Mouse (Mus musculus) granulocyte monocyte progenitor cell, adult 5-6 weeks (primary cell): ENCODE data around the gene Zswim1. TPM values are rescaled to one million over a fixed set of nuclear protein-coding genes. Genes with fewer than 3 reads are reported as not detected.
A peak's percentile ranks its signal among the peaks of the same experiment; 100 is the strongest.

Experiments
- ATAC-seq: replicated peaks from 2 replicates; pipeline ENCODE4 v1.8.0; 2016; ENCODE audit warnings: mild to moderate bottlenecking, moderate TSS enrichment, inconsistent platforms; ENCODE audit not compliant: poor library complexity, severe bottlenecking
- total RNA-seq, 2 experiments: library from RNA; stranded (forward) in 1 of 2; stranded (reverse) in 1 of 2; fragments of 200-712, 200-1000 nt in 1 of 2; fragments of >200 nt in 1 of 2; fragmentation: Nextera tagmentation in 1 of 2; gene quantifications; 2 replicates each; pipeline ENCODE4 v1.2.3; 2014 to 2017

Gene Zswim1
- total RNA-seq (2014; fragmentation: Nextera tagmentation) (5.8 and 7.0 TPM in 2 replicates), total RNA-seq (2017) (2.8 and 3.5 TPM in 2 replicates)

- peak; percentile 99 for ATAC-seq
These were observed at the start of gene Zswim1 for GRCm38 (mm10) chr2:164822636-164823165. Gene Zswim1 (plus strand): TSS chr2:164822686.

GRCm38 (mm10) chr2:164773229-164773988, 49.1 kb upstream of the Zswim1 start:
- no peak for ATAC-seq

- no peak for ATAC-seq
These were observed 48.5 kb upstream of the Zswim1 start for GRCm38 (mm10) chr2:164773989-164774364.

- ATAC-seq, result no peak
These were observed 46.4 kb upstream of the Zswim1 start for GRCm38 (mm10) chr2:164776130-164776529.

GRCm38 (mm10) chr2:164776801-164777200, 45.7 kb upstream of the Zswim1 start:
- ATAC-seq, result no peak

- no peak for ATAC-seq
These were observed 45.1 kb upstream of the Zswim1 start for GRCm38 (mm10) chr2:164777246-164778014.

- ATAC-seq, result no peak
These were observed 44.5 kb upstream of the Zswim1 start for GRCm38 (mm10) chr2:164778015-164778287.

GRCm38 (mm10) chr2:164778809-164779208, 43.7 kb upstream of the Zswim1 start:
- ATAC-seq, result no peak

- ATAC-seq, result no peak
These were observed 42.9 kb upstream of the Zswim1 start, which contains the start of gene Tnnc2 for GRCm38 (mm10) chr2:164779481-164780086. Gene Tnnc2 (minus strand): TSS chr2:164779967.

- ATAC-seq, result no peak
These were observed 40.6 kb upstream of the Zswim1 start for GRCm38 (mm10) chr2:164781876-164782275.

GRCm38 (mm10) chr2:164783926-164784581, 38.4 kb upstream of the Zswim1 start:
- ATAC-seq, result no peak

- ATAC-seq, result no peak
These were observed 37.5 kb upstream of the Zswim1 start for GRCm38 (mm10) chr2:164784869-164785420.

GRCm38 (mm10) chr2:164785481-164786387, 36.8 kb upstream of the Zswim1 start, which contains the start of gene Snx21:
Gene Snx21 (plus strand): TSS chr2:164785823.
- peak; percentile 59 for ATAC-seq

- ATAC-seq, result no peak
These were observed 36.0 kb upstream of the Zswim1 start for GRCm38 (mm10) chr2:164786388-164786885.

GRCm38 (mm10) chr2:164787032-164787431, 35.5 kb upstream of the Zswim1 start:
- peak; percentile 81 for ATAC-seq

- no peak for ATAC-seq
These were observed 34.7 kb upstream of the Zswim1 start for GRCm38 (mm10) chr2:164787779-164788178.

GRCm38 (mm10) chr2:164788411-164788810, 34.1 kb upstream of the Zswim1 start:
- ATAC-seq, result no peak

GRCm38 (mm10) chr2:164790451-164790850, 32.0 kb upstream of the Zswim1 start:
- ATAC-seq, result no peak

- no peak for ATAC-seq
These were observed 30.6 kb upstream of the Zswim1 start for GRCm38 (mm10) chr2:164791841-164792261.
